Mouse (Mus musculus) kidney, adult 2 months (tissue): ENCODE data around the gene Sqor. TPM values are rescaled to one million over a fixed set of nuclear protein-coding genes. Genes with fewer than 3 reads are reported as not detected.

Experiments used
- DNase-seq: peaks from one replicate; pipeline ENCODE4 v3.0.0; 2021
- H3K27ac ChIP-seq: fragments of 200-500 bp; 2 replicates; pipeline ENCODE4 v1.5.1; 2012; ENCODE audit warnings: low read depth, low read length, control low read depth, inconsistent platforms; ENCODE audit not compliant: insufficient read depth
- H3K27me3 ChIP-seq: fragments of 200-500 bp; replicated peaks from 2 replicates; pipeline ENCODE4 v1.6.1; 2012; ENCODE audit warnings: mild to moderate bottlenecking, moderate library complexity, low read length, inconsistent platforms; ENCODE audit not compliant: control insufficient read depth, insufficient read depth
- H3K36me3 ChIP-seq: fragments of 200-500 bp; 2 replicates; pipeline ENCODE4 v1.6.1; 2012; ENCODE audit warnings: mild to moderate bottlenecking, moderate library complexity, low read length, inconsistent platforms; ENCODE audit not compliant: control insufficient read depth, insufficient read depth
- H3K4me1 ChIP-seq: fragments of 200-500 bp; 2 replicates; pipeline ENCODE4 v1.6.1; 2011; ENCODE audit warnings: low read length; ENCODE audit not compliant: control insufficient read depth, insufficient read depth
- H3K4me3 ChIP-seq: fragments of 200-500 bp; 2 replicates; pipeline ENCODE4 v1.5.1; 2011; ENCODE audit warnings: mild to moderate bottlenecking, low read depth, low read length, control low read depth; ENCODE audit not compliant: insufficient read depth
- CTCF ChIP-seq: fragments of 200-500 bp; conservative IDR thresholded peaks from 2 replicates; pipeline ENCODE4 v1.5.1; 2011; ENCODE audit warnings: low read depth, mild to moderate bottlenecking, control low read depth, low read length, moderate library complexity, mixed read lengths; ENCODE audit not compliant: insufficient read depth, insufficient read length
- POLR2A ChIP-seq: fragments of 200-500 bp; IDR thresholded peaks from one replicate; pipeline ENCODE4 v1.6.1; 2011; ENCODE audit warnings: low read depth, low read length, control low read depth
- WGBS: fragments of 180-500 bp; shearing (Covaris S2); methylation state at CpG from one replicate; pipeline ENCODE4 v1.1.7; 2018; 5-methylcytosine and 5-hydroxymethylcytosine counted together
- polyA plus RNA-seq: library from polyadenylated mRNA; depleted of rRNA; stranded (reverse); fragments of >200 nt; gene quantifications from 2 replicates; pipeline ENCODE4 v1.2.3, GENCODE M21; 2012

The Sqor gene
- polyA plus RNA-seq, 1 experiment: 84.5 TPM

- Histone ChIP-seq H3K27me3 (no peaks in the 10 kb centered on the region), H3K4me3 (peak within 1 kb of the TSS; percentile 93)
- TF ChIP-seq POLR2A: peak; percentile 76
- no peak for TF ChIP-seq CTCF
Measured at GRCm38 (mm10) chr2:122737894-122738830, 26.9 kb upstream of the Sqor start, which contains the start of gene Bloc1s6. Gene Bloc1s6 (plus strand): TSS chr2:122738503.

DNA sequence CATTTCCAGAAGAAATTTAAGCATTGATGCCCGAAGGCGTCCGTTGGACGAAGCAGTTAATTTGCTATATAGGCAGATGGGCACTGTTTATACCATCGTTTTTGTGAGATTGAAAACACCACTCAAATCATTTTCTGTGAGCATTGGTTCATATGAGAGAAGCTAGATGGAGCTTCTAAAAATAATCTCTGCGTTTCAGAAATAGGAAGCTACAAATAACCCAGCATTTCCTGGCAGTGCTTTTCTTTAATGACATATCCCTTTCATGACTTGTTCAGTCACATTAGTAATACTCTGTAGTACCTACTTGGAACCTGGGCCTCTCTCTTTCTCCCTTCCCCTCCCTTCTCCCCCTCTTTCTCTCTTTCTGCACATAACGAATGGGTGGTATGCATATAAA lies 26.0 kb upstream of the Sqor start:
- Histone ChIP-seq H3K4me3 (peak overlapping the region; percentile 93), H3K36me3 (no peaks in the 10 kb centered on the region), H3K27me3 (no peaks in the 10 kb centered on the region), H3K4me1 (peaks cover 3% of the 10 kb centered on the region; the same call in 1 of the 2 replicates), H3K27ac (peak overlapping the region; percentile 60; the same call in 1 of the 2 replicates)
- no peak for DNase-seq
- TF ChIP-seq POLR2A (no peak), CTCF (no peak)
- 18% methylated on average over 7 of the region's 7 CpGs for WGBS

More at GRCm38 (mm10) chr2:122737894-122738830, 26.9 kb upstream of the Sqor start, which contains the start of gene Bloc1s6:
- 1% methylated on average over 54 of the region's 59 CpGs for WGBS
- Histone ChIP-seq H3K36me3 (no peaks in the 10 kb centered on the region), H3K4me1 (peaks cover 3% of the 10 kb centered on the region; the same call in 1 of the 2 replicates), H3K27ac (peak within 1 kb of the TSS; percentile 60)
- DNase-seq: peak; percentile 96

- Histone ChIP-seq H3K27me3 (no peaks in the 10 kb centered on the region), H3K36me3 (peaks cover 3% of the 10 kb centered on the region), H3K4me3 (no peak overlapping the region), H3K27ac (peak overlapping the region; percentile 57; the same call in 1 of the 2 replicates), H3K4me1 (no peaks in the 10 kb centered on the region)
- peak; percentile 28 for DNase-seq
- no peak for TF ChIP-seq POLR2A
- no peak for TF ChIP-seq CTCF
- 70% methylated on average over 9 of the region's 9 CpGs for WGBS
Measured at GRCm38 (mm10) chr2:122746461-122746860, 18.6 kb upstream of the Sqor start.

DNA sequence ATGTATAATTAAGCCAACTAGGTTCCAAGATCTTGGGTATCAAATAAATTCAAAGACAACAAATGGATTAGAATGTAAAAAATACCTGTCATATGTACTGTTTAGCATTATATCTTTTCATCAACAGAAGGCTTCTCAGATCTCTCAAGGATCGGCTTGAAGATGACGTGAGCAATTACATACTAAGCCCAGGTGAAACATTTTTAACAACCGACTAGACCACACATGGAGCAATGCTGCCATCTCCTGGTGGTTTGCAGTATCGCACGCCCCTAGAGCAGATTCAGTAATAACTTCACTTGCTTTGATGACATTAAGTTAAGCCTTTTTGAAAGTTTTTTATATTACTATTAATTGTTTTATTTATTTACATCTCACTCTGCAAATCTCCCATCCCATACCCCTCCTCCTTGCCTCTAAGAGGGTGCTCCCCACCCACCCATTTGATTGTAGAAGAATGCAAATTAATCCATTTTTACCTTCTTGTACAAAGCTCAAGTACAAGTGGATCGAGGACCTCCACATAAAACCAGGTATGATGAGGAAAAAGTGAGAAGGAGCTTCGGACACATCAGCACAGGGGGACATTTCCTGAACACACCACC lies 11.2 kb upstream of the Sqor start:
- H3K4me3 ChIP-seq: no peak overlapping the region
- WGBS: 13% methylated on average over 7 of the region's 7 CpGs
- no peaks in the 10 kb centered on the region for H3K36me3 ChIP-seq
- DNase-seq: peak; percentile 66
- H3K27me3 ChIP-seq: no peaks in the 10 kb centered on the region
- TF ChIP-seq POLR2A (no peak), CTCF (peak; percentile 97)
- H3K4me1 ChIP-seq: no peaks in the 10 kb centered on the region
- no peak overlapping the region for H3K27ac ChIP-seq

DNA sequence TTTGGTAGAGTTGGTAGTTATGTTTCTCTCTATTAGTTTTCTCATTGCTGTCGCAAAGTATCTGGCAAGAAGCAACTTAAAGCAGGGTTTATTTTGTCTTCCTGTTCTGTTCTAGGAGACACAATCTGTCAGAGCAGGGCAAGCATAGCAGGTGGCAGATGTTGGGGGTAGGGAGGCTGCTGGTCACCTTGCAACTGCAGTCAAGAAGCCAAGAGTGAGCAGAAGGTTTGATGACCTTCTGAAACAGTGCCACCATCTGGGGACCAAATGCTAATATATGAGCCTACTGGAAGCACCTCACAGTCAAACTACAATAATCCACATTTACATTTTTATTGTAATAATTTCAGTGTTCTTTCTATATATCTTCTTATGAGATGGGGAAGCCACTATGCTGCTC lies 5.2 kb upstream of the Sqor start:
- Histone ChIP-seq H3K27me3 (no peaks in the 10 kb centered on the region), H3K36me3 (no peaks in the 10 kb centered on the region), H3K4me1 (peaks cover 4% of the 10 kb centered on the region; the same call in 1 of the 2 replicates), H3K4me3 (no peak overlapping the region), H3K27ac (no peak overlapping the region)
- WGBS: 92% methylated on average over 1 of the region's 1 CpGs
- no peak for TF ChIP-seq POLR2A
- TF ChIP-seq CTCF: no peak
- no peak for DNase-seq

- H3K27me3 ChIP-seq: no peaks in the 10 kb centered on the region
- no peak for DNase-seq
- H3K4me3 ChIP-seq: no peak overlapping the region
- H3K36me3 ChIP-seq: no peaks in the 10 kb centered on the region
- H3K4me1 ChIP-seq: peaks cover 6% of the 10 kb centered on the region; the same call in 1 of the 2 replicates
- H3K27ac ChIP-seq: no peak overlapping the region
- TF ChIP-seq POLR2A: no peak
- no peak for TF ChIP-seq CTCF
- WGBS: 34% methylated on average over 3 of the region's 3 CpGs
Measured at GRCm38 (mm10) chr2:122762991-122763390, 2.0 kb upstream of the Sqor start.
